ENCODE assay signal across 13 mouse cellular contexts in the genomic region with DNA sequence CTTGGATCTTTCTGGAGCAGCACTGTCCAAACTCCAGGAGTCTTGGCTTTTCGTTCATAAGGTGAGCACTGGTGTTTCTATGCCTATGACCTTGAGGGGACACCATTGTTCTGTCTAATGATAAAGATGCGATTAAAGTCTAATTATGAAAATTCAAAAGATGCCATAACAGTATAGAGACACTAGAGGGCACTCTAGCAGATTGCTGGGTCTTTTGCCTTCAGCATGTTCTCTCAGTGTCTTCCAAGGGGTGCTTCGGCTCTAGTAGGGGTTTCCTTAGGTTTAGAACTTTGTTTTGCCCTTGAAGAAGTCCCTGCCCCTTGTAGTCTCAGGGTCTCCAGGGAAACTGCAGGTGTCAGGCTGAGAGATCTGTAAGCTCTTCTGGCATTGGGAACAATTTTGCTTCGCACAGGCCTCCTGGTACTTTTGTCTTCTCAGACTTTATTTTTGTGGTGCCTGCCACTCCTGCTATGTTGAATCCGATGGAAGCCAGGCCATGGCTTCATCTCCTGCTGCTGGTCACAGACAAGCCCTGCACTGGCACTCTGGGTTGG. TPM values are rescaled to one million over a fixed set of nuclear protein-coding genes. Genes with fewer than 3 reads are reported as not detected.
DNase-seq lines count a peak whose midpoint lies in the region; ATAC-seq and TF ChIP-seq lines count a peak whose summit lies in the region.
"Had no signal": no experiment of that assay in that cellular context is flagged by ENCODE, and none has a peak within 500 bp of the region (broad histone marks: within the 10 kb centered on the region; RNA-seq: fewer than 3 reads in every experiment).

No protein-coding gene starts in this region.

- DNase-seq in forebrain, postnatal 0 days, result peak; percentile 47
- no peak for DNase-seq in lung, adult 2 months
- no peak for DNase-seq in lung, postnatal 36 days
- DNase-seq in brain, embryonic 14.5 days (ENCODE audit: low read depth), result peak; percentile 38
- DNase-seq in retina, postnatal 1 day, result peak; percentile 56
- DNase-seq in left cerebral cortex, postnatal 4 days, result no peak
- DNase-seq in right cerebral cortex, adult 18-20 months, result no peak
- DNase-seq: kidney, postnatal 4 days; right cerebral cortex, postnatal 4 days had no signal

- H3K36me3 ChIP-seq in forebrain, postnatal 0 days (ENCODE audit: insufficient read depth), result no peaks in the 10 kb centered on the region
- no peaks in the 10 kb centered on the region for H3K36me3 ChIP-seq in forebrain, embryonic 12.5 days (replicated peaks)
- H3K36me3 ChIP-seq: limb, embryonic 12.5 days had no signal

- peak; percentile 70 for TF ChIP-seq CTCF in forebrain, postnatal 0 days (IDR thresholded peaks at IDR 0.05; ENCODE audit: low read depth)
- TF ChIP-seq CTCF in lung, adult 2 months (IDR thresholded peaks at IDR 0.05; ENCODE audit: insufficient read depth, low read length), result 0 out of 2 replicates have a peak, but pooled peaks have one; percentile 20
- TF ChIP-seq CTCF in brain, embryonic 14.5 days (IDR thresholded peaks at IDR 0.05; ENCODE audit: borderline replicate concordance, extremely low read depth, insufficient read depth, insufficient read length), result peak; percentile 59; the same call in 1 of the 2 replicates

- no peak overlapping the region for H3K4me3 ChIP-seq in forebrain, postnatal 0 days (ENCODE audit: low read depth, low read length)
- no peak overlapping the region for H3K4me3 ChIP-seq in forebrain, embryonic 12.5 days (replicated peaks)
- H3K4me3 ChIP-seq in lung, adult 2 months (replicated peaks; ENCODE audit: extremely low read depth, low read depth, low read length), result no peak overlapping the region
- H3K4me3 ChIP-seq: limb, embryonic 12.5 days had no signal

- no peak overlapping the region for H3K4me2 ChIP-seq in forebrain, postnatal 0 days (ENCODE audit: low read depth)
- H3K4me2 ChIP-seq in forebrain, embryonic 12.5 days, result no peak overlapping the region
- H3K4me2 ChIP-seq: limb, embryonic 12.5 days had no signal

- H3K9me3 ChIP-seq in forebrain, postnatal 0 days (ENCODE audit: low read length), result no peaks in the 10 kb centered on the region
- H3K9me3 ChIP-seq in forebrain, embryonic 12.5 days, result no peaks in the 10 kb centered on the region
- H3K9me3 ChIP-seq: limb, embryonic 12.5 days had no signal

- no peak overlapping the region for H3K9ac ChIP-seq in forebrain, postnatal 0 days
- H3K9ac ChIP-seq in forebrain, embryonic 12.5 days, result no peak overlapping the region
- H3K9ac ChIP-seq: limb, embryonic 12.5 days had no signal

- H3K4me1 ChIP-seq in forebrain, postnatal 0 days (ENCODE audit: insufficient read depth), result no peaks in the 10 kb centered on the region
- peaks cover 7% of the 10 kb centered on the region for H3K4me1 ChIP-seq in forebrain, embryonic 12.5 days
- no peaks in the 10 kb centered on the region for H3K4me1 ChIP-seq in lung, adult 2 months (ENCODE audit: control insufficient read depth, insufficient read depth, low read length)
- H3K4me1 ChIP-seq: limb, embryonic 12.5 days had no signal

- intact Hi-C loops in left cerebral cortex, postnatal 4 days (cut with DNase I), result loop anchor here (5.0 kb wide), 1 partner anchor 110 kb away; no protein-coding TSS in a partner anchor

- TF ChIP-seq POLR2A in lung, adult 2 months (IDR thresholded peaks at IDR 0.05; ENCODE audit: borderline replicate concordance, extremely low read depth, low read depth, low read length), result no peak
- no peak for TF ChIP-seq POLR2A in brain, embryonic 14.5 days (IDR thresholded peaks at IDR 0.05; ENCODE audit: borderline replicate concordance, extremely low read depth, insufficient read depth, insufficient read length, poor library complexity, severe bottlenecking)

- no peak overlapping the region for H3K27ac ChIP-seq in forebrain, postnatal 0 days (ENCODE audit: low read depth, low read length)
- no peak overlapping the region for H3K27ac ChIP-seq in forebrain, embryonic 12.5 days
- H3K27ac ChIP-seq: limb, embryonic 12.5 days had no signal

- H3K27me3 ChIP-seq in forebrain, postnatal 0 days (ENCODE audit: insufficient read depth, low read length), result no peaks in the 10 kb centered on the region
- no peaks in the 10 kb centered on the region for H3K27me3 ChIP-seq in forebrain, embryonic 12.5 days
- H3K27me3 ChIP-seq: limb, embryonic 12.5 days had no signal

- 41% methylated on average over 5 of the region's 5 CpGs for WGBS in forebrain, postnatal 0 days
- 52% methylated on average over 5 of the region's 5 CpGs for WGBS in forebrain, embryonic 12.5 days
- 39% methylated on average over 5 of the region's 5 CpGs for WGBS in lung, adult 2 months

- ATAC-seq in forebrain, postnatal 0 days, result peak; percentile 18; the same call in 1 of the 2 replicates
- no peak for ATAC-seq in forebrain, embryonic 12.5 days (ENCODE audit: low FRiP score)

RNA-seq across cellular contexts. Expression of gene Rspo4, which starts 19.6 kb away (rescaled TPM):
- 0.08 and 0.10 TPM in 2 replicates for total RNA-seq in forebrain, postnatal 0 days (2014; rRNA removed)
- polyA plus RNA-seq in forebrain, postnatal 0 days (2015; fragmentation: Nextera tagmentation; extraction: Ambion mirVana), result 0.38 and 0.90 TPM in 2 replicates
- polyA plus RNA-seq in forebrain, embryonic 12.5 days (2016; fragmentation: Nextera tagmentation; extraction: Ambion mirVana), result 0.10 TPM in 1 of 2 replicates, not detected in the other
- 0.31 and 0.87 TPM in 2 replicates for polyA plus RNA-seq in lung, adult 2 months (2012; rRNA removed)
- 0.15 and 0.22 TPM in 2 replicates for polyA plus RNA-seq in brain, embryonic 14.5 days (2012; rRNA removed)
- not detected for total RNA-seq in left cerebral cortex, postnatal 4 days (2021)
- polyA plus RNA-seq: heart, embryonic 14.5 days; thymus, postnatal 0 days had no signal

RNA-seq across cellular contexts. Expression of gene Angpt4, which starts 48.7 kb away (rescaled TPM):
- total RNA-seq in forebrain, postnatal 0 days (2014; rRNA removed), result 0.08 and 0.43 TPM in 2 replicates
- polyA plus RNA-seq in forebrain, postnatal 0 days (2015; fragmentation: Nextera tagmentation; extraction: Ambion mirVana), result 0.06 and 0.19 TPM in 2 replicates
- 0.10 TPM in 1 of 2 replicates, not detected in the other for polyA plus RNA-seq in forebrain, embryonic 12.5 days (2016; fragmentation: Nextera tagmentation; extraction: Ambion mirVana)
- polyA plus RNA-seq in lung, adult 2 months (2012; rRNA removed), result 2.2 and 4.1 TPM in 2 replicates
- 0.06 and 0.12 TPM in 2 replicates for polyA plus RNA-seq in brain, embryonic 14.5 days (2012; rRNA removed)
- total RNA-seq in left cerebral cortex, postnatal 4 days (2021), result not detected

Comparison
In these comparisons a context has a peak if more than half of its experiments do, and no peak if none do; other contexts are left out.
1. DNase-seq: peak in forebrain, postnatal 0 days (single experiment), brain, embryonic 14.5 days (single experiment) and retina, postnatal 1 day (single experiment); none in lung, adult 2 months (single experiment), lung, postnatal 36 days (single experiment), left cerebral cortex, postnatal 4 days (single experiment) and right cerebral cortex, adult 18-20 months (single experiment).
2. CTCF ChIP-seq: peak in every context shown above with its lines; median percentile 70 in forebrain, postnatal 0 days; 59 in brain, embryonic 14.5 days; 20 in lung, adult 2 months.